Mouse (Mus musculus) layer of hippocampus, postnatal 36 days (tissue): ENCODE data around the gene Atp6v0a1. TPM values are rescaled to one million over a fixed set of nuclear protein-coding genes. Genes with fewer than 3 reads are reported as not detected.
"Not testable (repeated sequence)": the region's sequence is repeated elsewhere in the genome, so short reads cannot be mapped to it uniquely, and the experiment has no call there.

ENCODE experiments used
- DNase-seq, 2 experiments: peaks; one replicate each; pipeline ENCODE4 v3.0.0; 2022
- total RNA-seq, 2 experiments: library from RNA; stranded (reverse); gene quantifications; 2 replicates each; pipeline ENCODE4 v1.2.3; 2021

Atp6v0a1 gene
- total RNA-seq, 2 experiments from 2014 or later = 464 to 482 TPM

- DNase-seq = no peak
Measured at GRCm38 (mm10) chr11:100982087-100982486, 27.2 kb upstream of the Atp6v0a1 start.

DNA sequence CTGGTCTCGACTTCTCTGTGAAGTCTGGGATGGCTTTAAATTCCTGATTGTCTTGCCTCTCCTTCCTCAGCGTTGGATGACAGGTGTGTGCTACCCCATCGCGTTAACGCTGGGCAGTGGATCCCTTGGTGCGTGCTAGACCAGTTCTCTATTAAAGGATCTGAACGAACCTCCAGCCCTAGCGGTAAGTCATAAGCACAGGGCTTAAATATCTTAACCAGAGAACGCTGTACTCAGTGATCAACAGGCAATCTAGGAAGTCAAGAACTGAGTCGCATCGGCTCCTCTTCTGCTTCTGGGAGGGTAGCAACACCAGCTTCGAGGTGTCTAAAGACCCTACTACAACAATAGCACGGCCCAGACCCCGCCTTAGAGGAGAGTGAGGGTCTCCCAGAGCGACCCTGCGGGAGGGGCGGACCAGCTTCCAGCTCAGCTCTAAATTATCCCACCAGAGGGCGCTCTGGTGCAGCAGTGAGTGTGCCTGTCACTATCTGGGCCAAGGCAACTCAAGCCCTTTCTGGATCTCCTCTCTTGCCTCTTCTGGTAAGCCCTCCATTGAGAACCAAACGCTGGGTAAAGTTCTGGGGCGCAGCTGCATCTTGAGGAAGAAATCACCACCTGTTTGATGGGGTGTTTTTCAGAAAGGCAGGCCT is 26.0 kb upstream of the Atp6v0a1 start:
- peak; percentile 68 to 76 for DNase-seq

DNA sequence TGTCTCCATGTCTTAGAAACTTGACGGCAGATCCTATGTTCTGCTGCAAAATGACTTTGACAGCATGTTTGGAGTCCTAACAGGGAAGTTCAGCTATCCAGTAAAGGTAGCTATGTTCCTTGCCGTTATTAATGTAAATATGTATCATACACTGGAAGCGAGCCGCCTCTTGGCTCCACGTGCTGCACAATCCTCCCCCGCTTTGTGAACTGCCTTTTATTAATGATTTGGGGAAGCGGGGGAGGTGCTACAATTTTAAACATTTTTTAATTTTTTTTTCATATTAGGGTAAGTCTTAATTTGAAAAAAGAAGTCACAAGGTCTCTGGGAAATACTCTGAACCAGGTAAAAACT is 25.5 kb upstream of the Atp6v0a1 start:
- DNase-seq = no peak

- DNase-seq = no peak
Measured at GRCm38 (mm10) chr11:100985607-100986006, 23.6 kb upstream of the Atp6v0a1 start.

- no peak for DNase-seq
Measured at GRCm38 (mm10) chr11:100988674-100989073, 20.6 kb upstream of the Atp6v0a1 start.

DNA sequence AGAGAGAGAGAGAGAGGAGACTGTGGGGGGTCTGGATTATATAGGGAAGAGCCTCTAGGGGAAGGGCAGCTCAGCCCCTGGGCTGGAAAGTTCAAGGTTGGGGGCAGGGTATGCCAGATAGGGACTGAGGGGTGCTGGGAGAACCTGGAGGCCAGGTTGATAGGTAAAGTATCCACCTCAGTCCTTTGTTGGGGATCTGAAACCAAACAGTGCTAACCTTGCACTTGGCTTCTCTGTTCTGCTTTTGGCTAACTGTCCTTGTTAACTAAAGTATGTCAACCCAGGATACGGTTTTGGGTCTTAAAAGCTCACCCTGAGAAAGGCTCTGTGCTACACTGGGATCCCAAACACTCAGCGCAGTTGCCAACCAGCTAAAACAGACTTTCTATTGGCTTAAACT is 19.6 kb upstream of the Atp6v0a1 start:
- DNase-seq = no peak

DNA sequence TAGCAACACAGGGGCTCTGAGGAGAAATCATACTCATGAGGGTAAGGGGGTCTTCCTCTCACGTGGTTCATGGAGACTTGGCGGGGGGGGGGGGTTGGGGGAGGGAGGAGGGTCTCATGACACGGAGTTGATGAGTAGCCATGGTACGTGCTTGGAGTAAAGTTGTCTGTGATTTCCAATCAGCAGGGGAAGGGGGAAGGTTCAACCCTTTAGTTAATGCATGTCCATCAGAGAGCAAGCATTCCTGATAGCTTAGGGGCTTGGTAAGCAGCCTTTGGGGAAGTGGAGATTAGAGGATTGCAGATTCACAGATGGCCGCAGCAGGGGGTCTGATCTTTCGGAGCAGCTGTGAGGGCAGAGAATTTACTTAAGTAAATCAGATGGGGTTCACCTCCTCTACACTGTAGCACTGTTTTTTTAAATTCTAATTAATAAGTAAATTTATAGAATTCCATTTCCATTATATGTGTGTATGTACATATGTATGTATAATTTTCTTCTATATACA is 18.2 kb upstream of the Atp6v0a1 start:
- DNase-seq = no peak

DNA sequence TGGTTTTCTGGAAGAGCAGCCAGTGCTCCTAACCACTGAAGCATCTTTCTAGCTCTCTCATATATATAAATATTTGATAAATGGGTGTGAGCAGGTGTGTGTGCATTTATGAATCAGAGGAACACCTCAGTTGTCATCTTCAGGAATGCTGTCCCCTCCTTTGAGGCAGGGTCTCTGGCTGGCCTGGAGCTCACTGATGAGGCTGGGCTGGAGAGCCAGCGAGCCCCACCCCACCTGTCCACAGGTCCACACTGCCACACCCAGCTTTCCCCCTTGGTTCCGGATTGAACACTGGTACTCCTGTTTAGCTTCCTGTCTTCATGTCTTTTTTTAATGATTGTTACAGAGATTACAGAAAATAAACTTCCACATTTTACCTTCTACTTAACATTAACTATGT is 15.8 kb upstream of the Atp6v0a1 start:
- no peak for DNase-seq

DNA sequence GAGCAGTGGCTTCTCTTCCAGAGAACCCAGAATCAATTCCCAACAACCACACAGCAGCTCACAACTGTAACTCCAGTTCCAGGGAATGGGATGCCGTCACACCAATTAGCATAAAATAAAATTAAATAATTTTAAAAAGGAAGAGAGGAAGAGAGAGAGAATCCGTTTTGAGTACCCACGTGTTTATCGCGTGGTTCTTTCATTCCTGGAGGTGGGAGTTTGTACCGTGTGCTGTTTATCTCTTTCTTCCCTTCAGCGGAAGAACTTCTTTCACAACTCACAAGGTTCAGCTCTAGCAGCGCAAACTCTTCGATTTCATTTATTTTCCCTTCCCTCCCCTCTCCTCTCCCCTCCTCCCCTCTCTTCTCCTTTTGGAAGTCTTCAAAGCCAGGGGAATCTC is 15.0 kb upstream of the Atp6v0a1 start:
- DNase-seq = no peak

GRCm38 (mm10) chr11:100994655-100995054 is 14.6 kb upstream of the Atp6v0a1 start:
- no peak for DNase-seq

DNA sequence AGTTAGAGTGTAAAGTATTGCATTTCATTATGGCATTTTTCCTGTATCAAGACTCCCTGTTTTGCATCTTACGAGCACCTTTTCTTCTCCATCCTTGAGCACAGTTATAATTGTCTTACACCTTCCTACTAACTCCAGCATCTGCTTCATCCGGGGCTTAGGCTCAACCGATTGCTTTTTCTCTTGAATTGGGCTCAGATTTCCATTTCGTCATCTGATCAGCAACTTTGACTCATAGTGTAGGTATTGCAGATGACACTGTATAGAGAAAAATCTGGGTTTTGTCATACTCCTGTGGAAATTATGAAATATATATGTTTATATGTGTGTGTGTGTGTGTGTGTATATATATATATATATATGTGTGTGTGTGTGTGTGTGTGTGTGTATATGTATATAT is 12.8 kb upstream of the Atp6v0a1 start:
- no peak for DNase-seq

DNA sequence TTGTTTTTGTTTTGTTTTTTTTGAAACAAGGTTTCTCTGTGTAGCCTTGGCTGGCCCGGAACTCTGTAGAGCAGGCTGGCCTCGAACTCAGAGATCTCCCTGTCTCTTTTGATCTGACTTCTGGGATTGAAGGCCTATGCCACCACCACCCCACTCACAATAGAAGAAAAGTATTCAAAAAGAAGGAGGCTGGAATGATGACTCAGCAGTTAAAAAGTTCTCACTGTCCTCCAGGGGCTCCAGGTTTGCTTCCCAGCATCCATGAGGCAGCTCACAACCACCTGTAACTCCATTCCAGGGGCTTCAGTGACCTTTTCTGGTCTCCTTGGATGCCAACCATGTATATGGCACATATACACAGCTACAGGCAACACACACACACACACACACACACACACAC is 10.4 kb upstream of the Atp6v0a1 start:
- no peak for DNase-seq

DNA sequence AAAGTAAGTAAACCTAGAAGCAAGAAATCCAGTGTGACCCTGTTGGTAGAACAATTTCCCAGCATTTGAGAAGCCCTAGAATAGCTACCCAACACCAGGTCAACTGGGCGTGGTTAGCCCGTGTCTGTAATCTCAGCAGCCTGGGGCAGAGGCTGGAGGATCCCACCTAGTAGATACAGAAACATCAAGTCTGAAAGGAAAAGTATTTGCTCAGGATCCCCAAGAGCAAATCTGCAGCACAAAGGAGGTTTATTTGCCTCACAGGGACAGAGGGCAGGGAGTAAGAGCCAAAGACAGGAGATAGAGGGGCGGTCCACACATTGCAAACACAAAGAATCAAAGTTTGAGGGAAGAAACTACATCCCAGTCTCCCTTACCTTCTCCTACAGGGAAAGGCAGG is 10.0 kb upstream of the Atp6v0a1 start:
- DNase-seq = no peak

- not testable (repeated sequence) for DNase-seq
Measured at GRCm38 (mm10) chr11:101001875-101002552, 7.2 kb upstream of the Atp6v0a1 start.

- no peak for DNase-seq
Measured at GRCm38 (mm10) chr11:101003025-101003685, 6.1 kb upstream of the Atp6v0a1 start.

GRCm38 (mm10) chr11:101008206-101009045 is 826 bp upstream of the Atp6v0a1 start:
- no peak for DNase-seq

- DNase-seq = no peak
Measured at GRCm38 (mm10) chr11:101009888-101010784, 884 bp downstream of the Atp6v0a1 start.

GRCm38 (mm10) chr11:101011641-101012040 is 2.4 kb downstream of the Atp6v0a1 start:
- no peak for DNase-seq

DNA sequence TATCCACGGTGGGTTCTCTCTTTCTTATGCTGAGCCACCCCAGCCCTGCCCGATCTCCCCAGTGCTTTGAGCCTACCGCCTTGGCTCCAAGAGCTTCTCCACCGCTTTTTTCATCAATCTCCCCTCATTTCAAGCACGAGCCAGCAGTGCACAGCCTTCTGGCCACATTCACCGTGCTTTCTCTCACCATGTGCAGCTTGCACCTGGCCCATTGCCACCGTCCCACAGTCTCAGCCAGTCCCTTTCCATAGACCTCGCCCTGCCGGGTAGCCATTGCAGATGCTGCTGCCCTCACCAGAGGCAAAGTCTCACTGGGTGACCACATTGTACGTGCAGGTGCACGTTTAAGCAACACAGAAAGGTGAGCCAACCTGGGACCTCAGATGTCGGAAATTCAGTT is 14.1 kb downstream of the Atp6v0a1 start:
- peak in 1 of 2 experiments; percentile 35 for DNase-seq

DNA sequence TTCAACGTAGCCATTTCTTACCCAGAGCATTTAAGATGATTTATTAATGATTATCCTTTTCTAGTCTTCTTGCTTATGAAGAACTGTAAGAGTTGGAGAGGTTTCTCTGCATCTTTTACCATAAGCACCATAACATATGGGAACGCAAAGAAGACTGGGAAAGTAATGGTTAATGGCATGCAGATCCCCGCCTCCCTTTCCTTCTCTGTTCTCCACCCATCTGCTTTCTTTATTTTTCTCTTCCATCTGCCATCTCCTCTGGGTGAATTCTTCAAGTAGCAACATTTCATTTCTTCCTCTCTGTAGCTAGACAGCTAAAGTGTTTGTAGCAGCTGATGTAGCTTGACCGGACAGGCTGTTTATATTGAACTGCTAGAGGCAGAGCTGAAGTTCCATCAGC is 14.7 kb downstream of the Atp6v0a1 start:
- DNase-seq = peak in 1 of 2 experiments; percentile 1

GRCm38 (mm10) chr11:101027121-101027520 is 17.9 kb downstream of the Atp6v0a1 start:
- DNase-seq = peak in 1 of 2 experiments; percentile 1

- peak in 1 of 2 experiments; percentile 1 for DNase-seq
Measured at GRCm38 (mm10) chr11:101029320-101029719, 20.1 kb downstream of the Atp6v0a1 start.
